Mouse (Mus musculus) B cell, adult 2 months (primary cell): ENCODE data around the gene Gdf5.
A peak's percentile ranks its signal among the peaks of the same experiment; 100 is the strongest.
"Not testable (repeated sequence)": the region's sequence is repeated elsewhere in the genome, so short reads cannot be mapped to it uniquely, and the experiment has no call there.

Source experiments
- DNase-seq, 2 experiments: peaks; one replicate each; pipeline ENCODE4 v3.0.0; 2022

Gdf5 gene

GRCm38 (mm10) chr2:155939897-155940529, 5.2 kb downstream of the Gdf5 start:
- no peak for DNase-seq

- peak; percentile 91 to 92 for DNase-seq
Observed at GRCm38 (mm10) chr2:155929531-155930442, 15.4 kb downstream of the Gdf5 start, which contains the start of gene Uqcc1. Gene Uqcc1 (minus strand): TSS chr2:155930310.

GRCm38 (mm10) chr2:155928711-155929345, 16.3 kb downstream of the Gdf5 start:
- no peak for DNase-seq

GRCm38 (mm10) chr2:155925213-155925612, 20.0 kb downstream of the Gdf5 start:
- DNase-seq = not testable (repeated sequence)

GRCm38 (mm10) chr2:155923143-155923542, 22.0 kb downstream of the Gdf5 start:
- DNase-seq = no peak

- no peak for DNase-seq
Observed at GRCm38 (mm10) chr2:155914684-155915083, 30.5 kb downstream of the Gdf5 start.

- no peak for DNase-seq
Observed at GRCm38 (mm10) chr2:155903632-155904008, 41.5 kb downstream of the Gdf5 start.

- no peak for DNase-seq
Observed at GRCm38 (mm10) chr2:155902989-155903631, 42.1 kb downstream of the Gdf5 start.

- DNase-seq = no peak
Observed at GRCm38 (mm10) chr2:155895046-155895735, 50.0 kb downstream of the Gdf5 start.

- no peak for DNase-seq
Observed at GRCm38 (mm10) chr2:155894307-155895045, 50.7 kb downstream of the Gdf5 start.
